Mouse (Mus musculus) kidney, adult 2 months (tissue): ENCODE data around the gene Npb.

ENCODE experiments used
- CTCF ChIP-seq: fragments of 200-500 bp; conservative IDR thresholded peaks from 2 replicates; pipeline ENCODE4 v1.5.1; 2011; ENCODE audit warnings: low read depth, mild to moderate bottlenecking, control low read depth, low read length, moderate library complexity, mixed read lengths; ENCODE audit not compliant: insufficient read depth, insufficient read length
- POLR2A ChIP-seq: fragments of 200-500 bp; IDR thresholded peaks from one replicate; pipeline ENCODE4 v1.6.1; 2011; ENCODE audit warnings: low read depth, low read length, control low read depth

DNA sequence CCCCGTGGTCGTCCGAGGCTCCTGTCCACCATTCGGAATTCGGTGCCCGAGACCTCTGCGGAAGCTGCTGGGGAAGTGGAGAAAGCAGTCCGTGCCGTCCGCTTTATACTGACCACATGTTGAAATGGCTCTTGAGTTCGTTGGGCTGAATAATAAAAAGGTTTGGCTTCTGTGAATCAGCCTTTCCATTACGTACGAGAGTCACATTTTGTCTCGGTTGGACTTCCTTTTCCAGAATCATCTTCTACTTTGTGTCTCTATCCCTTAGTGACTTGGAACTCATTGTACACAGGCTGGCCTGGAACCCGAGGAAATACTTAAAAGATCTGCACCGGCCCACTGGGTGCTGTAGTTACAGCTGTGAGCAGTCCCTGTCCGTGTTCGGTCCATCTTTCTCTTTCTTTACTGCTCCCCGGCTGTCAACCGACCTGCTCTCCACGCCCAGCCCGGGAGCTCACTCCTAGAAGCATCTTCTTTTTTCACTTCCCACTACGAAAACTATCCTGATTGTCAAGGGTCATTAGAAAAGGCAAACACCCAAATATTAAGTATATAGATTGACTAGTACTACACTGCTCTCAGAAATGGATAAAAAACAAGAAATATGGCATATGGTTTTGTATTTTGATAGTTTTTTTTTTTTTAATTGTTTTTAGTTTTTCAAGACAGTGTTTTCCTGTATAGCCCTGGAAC, 34.5 kb upstream of the Npb start:
- TF ChIP-seq CTCF: no peak
- TF ChIP-seq POLR2A: no peak
